Mouse (Mus musculus) heart, postnatal 0 days (tissue): ENCODE measurements around the gene Fam208a.

Source experiments
- CTCF ChIP-seq: IDR thresholded peaks from 2 replicates; pipeline ENCODE4 v1.5.1; 2016; ENCODE audit warnings: antibody characterized with exemption, control low read depth, low read depth
- EP300 ChIP-seq: IDR thresholded peaks from 2 replicates; pipeline ENCODE4 v1.6.1; 2016; ENCODE audit warnings: antibody characterized with exemption, low read depth

GRCm38 (mm10) chr14:27422301-27422700 lies 6.3 kb upstream of the Fam208a start:
- no peak for TF ChIP-seq CTCF
- no peak for TF ChIP-seq EP300
